Mouse (Mus musculus): ENCODE measurements around the gene Gimap4.
A peak's percentile ranks its signal among the peaks of the same experiment; 100 is the strongest.

DNA sequence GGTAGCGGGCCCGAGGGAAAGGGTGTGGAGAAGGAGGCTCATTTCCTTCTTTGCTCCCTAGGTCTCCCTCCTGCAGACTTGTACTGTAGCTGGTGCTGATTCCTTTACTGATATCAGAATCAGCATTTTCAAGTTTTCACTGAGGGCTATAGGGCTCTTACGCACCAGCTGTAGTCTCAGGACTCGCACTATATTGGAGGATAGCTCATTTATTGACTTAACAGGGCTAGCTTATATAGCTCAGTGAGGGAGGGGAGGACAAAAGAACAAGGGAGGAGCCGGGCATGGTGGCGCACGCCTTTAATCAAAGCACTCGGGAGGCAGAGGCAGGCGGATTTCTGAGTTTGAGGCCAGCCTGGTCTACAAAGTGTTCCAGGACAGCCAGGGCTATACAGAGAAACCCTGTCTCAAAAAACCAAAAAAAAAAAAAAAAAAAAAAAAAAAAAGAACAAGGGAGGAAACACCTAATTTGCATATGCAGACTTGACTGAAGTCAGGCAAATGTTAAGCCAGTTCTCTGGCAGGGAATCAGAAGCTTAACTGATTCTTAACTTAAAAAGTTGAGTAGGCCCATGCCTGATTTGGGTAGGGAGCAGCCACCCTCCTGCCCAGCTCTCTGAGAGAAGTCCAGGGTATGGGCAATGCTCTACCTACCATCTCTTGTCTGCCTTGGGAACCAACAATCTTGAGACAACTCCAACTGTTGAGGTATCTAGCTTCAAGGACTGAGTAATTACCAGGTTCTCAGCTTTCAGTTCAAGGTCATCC, 9.9 kb upstream of the Gimap4 start:
- TF ChIP-seq MAFK (IDR thresholded peaks at IDR 0.05; ENCODE audit: insufficient read depth, low read depth, low read length) (no peak), HCFC1 (IDR thresholded peaks at IDR 0.05; ENCODE audit: borderline replicate concordance, insufficient read depth, low read length) (no peak), CHD2 (IDR thresholded peaks at IDR 0.05; ENCODE audit: low read depth, low read length) (no peak), ZNF384 (IDR thresholded peaks at IDR 0.05; ENCODE audit: low read depth, low read length) (peak; percentile 85)

All from ES-E14 (cell line).